Mouse (Mus musculus): ENCODE measurements around the gene Kantr. TPM values are rescaled to one million over a fixed set of nuclear protein-coding genes. Genes with fewer than 3 reads are reported as not detected.
"Not testable (repeated sequence)": the region's sequence is repeated elsewhere in the genome, so short reads cannot be mapped to it uniquely, and the experiment has no call there.

Gene Kantr
- total RNA-seq, 2 experiments from 2014 or later = 52.7 to 56.0 TPM

DNA sequence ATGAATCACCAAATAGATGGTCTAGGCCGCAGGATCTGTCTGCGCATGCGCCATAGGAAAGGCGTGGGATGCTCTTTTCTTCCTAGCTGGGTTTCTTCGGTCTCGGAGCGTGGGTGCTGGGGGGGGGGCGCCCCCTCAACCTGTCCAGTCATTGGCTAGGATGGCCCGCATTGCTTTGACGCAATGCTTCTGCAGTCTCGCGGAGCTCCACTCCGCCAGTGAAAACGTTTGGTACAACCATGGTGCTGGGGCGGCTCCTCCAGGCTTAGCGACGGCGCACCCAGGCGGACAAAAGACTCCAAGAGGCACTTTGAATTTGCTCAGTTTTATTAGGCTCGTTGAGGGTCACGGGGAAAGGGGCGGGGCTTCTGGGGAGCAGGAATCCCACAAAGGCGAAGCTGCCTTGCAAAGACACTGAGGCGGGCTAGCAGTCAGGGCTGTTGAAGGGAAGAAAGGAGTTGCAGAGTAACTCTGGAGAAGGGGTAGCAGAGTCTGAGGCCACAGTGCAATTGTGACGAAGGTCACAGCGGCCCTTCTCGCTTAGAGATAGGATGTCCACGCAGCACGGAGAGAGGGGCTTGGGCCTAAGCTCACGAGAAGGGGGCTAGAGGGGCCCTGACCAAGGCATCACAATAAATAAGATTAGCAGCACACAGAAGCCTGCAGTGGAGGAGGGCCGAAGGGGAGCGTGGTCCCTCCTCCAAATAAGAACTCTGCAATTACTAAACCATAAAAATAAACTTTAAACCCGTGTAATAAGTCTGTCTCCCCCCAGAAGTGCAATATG is 9.4 kb upstream of the Kantr start:
- Histone ChIP-seq H3K27ac (peak overlapping the region; percentile 88), H3K4me3 (peak overlapping the region; percentile 15)
- intact Hi-C loops (cut with DNase I) = no loop called here
- no peak for TF ChIP-seq CTCF (IDR thresholded peaks at IDR 0.05)
- peak; percentile 84 to 88 for DNase-seq (ENCODE audit: extremely low spot score in 1 of 2, low spot score in 2 of 2)

DNA sequence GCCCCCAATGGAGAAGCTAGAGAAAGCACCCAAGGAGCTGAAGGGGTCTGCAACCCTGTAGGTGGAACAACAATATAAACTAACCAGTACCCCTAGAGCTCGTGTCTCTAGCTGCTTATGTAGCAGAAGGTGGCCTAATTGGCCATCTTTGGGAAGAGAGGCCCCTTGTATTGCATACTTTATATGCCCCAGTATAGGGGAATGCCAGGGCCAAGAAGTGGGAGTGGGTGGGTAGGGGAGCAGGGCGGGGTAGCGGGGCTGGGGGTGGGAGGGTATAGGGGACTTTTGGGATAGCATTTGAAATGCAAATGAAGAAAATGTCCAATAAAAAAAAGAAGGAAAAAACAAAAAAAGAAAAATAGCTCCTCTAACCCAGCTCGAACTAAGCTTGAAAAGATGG is 8.8 kb upstream of the Kantr start:
- peak overlapping the region; percentile 66 for H3K27ac ChIP-seq
- intact Hi-C loops (cut with DNase I); DNase-seq (ENCODE audit: extremely low spot score in 1 of 2, low spot score in 2 of 2); H3K4me3 ChIP-seq: not testable (repeated sequence)

DNA sequence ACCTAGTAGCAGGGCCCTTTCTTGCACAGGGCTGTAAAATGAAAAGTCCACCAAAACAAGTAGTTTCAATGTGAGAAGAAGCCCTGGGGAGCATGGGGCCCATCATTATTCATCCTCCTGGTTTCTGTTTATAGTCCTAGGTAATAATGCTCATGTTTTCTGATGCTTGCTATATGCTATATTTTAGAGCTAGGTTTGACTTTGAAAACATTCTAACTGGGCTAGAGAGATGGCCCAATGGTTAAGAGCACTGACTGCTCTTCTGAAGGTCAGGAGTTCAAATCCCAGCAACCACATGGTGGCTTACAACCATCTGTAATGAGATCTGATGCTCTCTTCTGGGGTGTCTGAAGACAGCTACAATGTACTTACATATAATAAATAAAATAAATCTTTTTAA is 2.1 kb upstream of the Kantr start:
- intact Hi-C loops (cut with DNase I); DNase-seq (ENCODE audit: extremely low spot score in 1 of 2, low spot score in 2 of 2); H3K4me3 ChIP-seq; H3K27ac ChIP-seq: not testable (repeated sequence)

DNA sequence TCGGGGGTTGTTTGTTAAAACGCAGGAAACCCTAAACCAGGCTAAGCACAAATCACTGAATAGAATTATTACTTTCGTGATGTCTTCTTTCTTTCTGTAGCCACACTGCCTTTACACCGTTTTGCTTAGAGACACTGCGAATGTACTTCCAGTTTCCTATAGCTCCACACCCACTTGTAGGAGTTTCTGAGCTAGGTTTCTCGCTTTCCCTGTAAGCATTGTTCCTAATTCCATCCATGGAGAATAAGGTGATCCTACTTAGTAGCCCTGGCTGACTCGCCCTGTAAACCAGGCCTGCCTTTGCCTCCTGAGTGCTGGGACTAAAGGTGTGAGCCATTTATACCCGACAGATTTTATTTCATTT is 376 bp upstream of the Kantr start:
- H3K27ac ChIP-seq = no peak overlapping the region

DNA sequence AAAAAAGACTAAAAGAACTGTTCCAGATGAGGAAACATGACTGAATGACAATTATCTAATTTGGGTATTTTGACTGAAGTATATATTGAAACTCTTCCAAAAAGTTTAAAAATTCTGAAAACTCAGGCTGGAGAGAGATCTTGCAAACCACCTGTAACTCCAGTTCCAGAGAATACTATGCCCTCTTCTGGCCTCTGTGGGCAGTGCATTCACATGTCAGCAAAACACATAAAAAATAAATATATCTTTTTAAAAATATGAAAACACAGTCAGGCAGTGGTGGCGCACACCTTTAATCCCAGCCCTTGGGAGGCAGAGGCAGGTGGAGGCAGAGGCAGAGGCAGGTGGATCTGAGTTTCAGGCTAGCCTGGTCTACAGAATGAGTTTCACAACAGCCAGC is 3.7 kb downstream of the Kantr start:
- Histone ChIP-seq H3K27ac (no peak overlapping the region), H3K4me3 (no peak overlapping the region)
- peak; percentile 25 for TF ChIP-seq CTCF (IDR thresholded peaks at IDR 0.05)
- intact Hi-C loops (cut with DNase I) = no loop called here
- DNase-seq (ENCODE audit: extremely low spot score in 1 of 2, low spot score in 2 of 2) = no peak

More for the DNA sequence above, 376 bp upstream of the Kantr start:
- intact Hi-C loops (cut with DNase I) = no loop called here
- peak overlapping the region; percentile 60 for H3K4me3 ChIP-seq
- DNase-seq (ENCODE audit: extremely low spot score in 1 of 2, low spot score in 2 of 2) = no peak
- no peak for TF ChIP-seq CTCF (IDR thresholded peaks at IDR 0.05)

DNA sequence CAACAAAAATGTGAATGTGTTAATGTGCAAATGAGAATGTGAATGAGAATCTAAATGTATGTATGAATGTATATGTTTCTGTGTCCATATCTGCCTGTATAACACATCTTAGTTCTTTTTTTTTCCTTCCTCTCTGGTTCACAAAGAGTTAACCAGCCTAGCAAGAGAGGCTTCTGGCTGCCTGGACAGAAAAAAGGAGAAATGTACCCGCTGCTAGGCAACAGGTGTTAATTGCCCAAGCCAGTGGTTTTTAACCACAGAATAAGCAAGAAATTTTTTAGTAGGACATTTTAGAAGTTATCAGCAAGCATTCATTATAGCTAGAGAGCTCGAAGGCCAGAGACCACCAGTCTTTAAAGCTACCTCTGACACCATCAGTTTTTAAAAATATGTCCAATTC is 4.5 kb downstream of the Kantr start:
- no peak for DNase-seq (ENCODE audit: extremely low spot score in 1 of 2, low spot score in 2 of 2)
- no peak for TF ChIP-seq CTCF (IDR thresholded peaks at IDR 0.05)
- intact Hi-C loops (cut with DNase I) = no loop called here
- Histone ChIP-seq H3K4me3 (no peak overlapping the region), H3K27ac (no peak overlapping the region)

DNA sequence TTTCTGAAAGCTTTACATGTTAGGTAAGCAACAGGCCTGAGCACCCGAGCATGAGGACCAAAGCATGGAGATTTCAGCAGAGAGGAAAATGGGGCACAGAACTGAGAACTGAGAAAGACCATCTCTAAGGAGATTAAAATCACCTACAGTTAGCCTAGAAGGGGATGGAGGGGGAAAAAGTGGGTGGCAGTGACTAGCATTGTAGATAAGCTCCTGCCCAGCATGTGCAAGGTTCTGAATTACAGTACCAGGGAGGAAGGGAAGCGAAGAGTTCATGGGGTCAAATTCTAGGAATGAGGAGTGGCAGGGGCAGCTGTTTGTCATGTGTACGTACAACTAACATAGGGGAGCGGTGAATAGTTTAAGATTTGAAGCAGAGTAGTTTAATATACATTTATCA is 6.8 kb downstream of the Kantr start:
- DNase-seq (ENCODE audit: extremely low spot score in 1 of 2, low spot score in 2 of 2) = no peak
- no peak for TF ChIP-seq CTCF (IDR thresholded peaks at IDR 0.05)
- Histone ChIP-seq H3K27ac (no peak overlapping the region), H3K4me3 (no peak overlapping the region)
- intact Hi-C loops (cut with DNase I) = no loop called here

DNA sequence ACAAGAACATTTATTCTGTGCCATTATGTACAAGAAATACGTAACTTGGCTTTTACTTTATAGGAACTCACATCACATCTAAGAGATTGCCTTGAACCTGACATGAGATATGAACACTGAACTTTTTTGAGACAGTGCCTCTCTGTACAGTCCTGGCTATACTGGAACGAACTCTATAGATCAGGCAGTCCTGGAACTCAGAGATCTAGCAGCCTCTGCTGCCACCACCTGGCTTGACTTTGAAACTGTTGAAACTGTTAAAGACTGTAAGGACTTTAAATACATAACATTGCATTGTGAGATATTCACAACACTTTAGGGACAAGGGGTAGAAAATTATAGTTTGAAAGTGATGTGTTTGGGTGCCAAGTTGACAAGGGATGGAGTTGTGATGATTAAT is 19.4 kb downstream of the Kantr start:
- peak in 1 of 2 experiments; percentile 17 for DNase-seq (ENCODE audit: extremely low spot score in 1 of 2, low spot score in 2 of 2)
- peak; percentile 60 for TF ChIP-seq CTCF (IDR thresholded peaks at IDR 0.05)
- Histone ChIP-seq H3K4me3 (no peak overlapping the region), H3K27ac (no peak overlapping the region)
- intact Hi-C loops (cut with DNase I) = no loop called here

DNA sequence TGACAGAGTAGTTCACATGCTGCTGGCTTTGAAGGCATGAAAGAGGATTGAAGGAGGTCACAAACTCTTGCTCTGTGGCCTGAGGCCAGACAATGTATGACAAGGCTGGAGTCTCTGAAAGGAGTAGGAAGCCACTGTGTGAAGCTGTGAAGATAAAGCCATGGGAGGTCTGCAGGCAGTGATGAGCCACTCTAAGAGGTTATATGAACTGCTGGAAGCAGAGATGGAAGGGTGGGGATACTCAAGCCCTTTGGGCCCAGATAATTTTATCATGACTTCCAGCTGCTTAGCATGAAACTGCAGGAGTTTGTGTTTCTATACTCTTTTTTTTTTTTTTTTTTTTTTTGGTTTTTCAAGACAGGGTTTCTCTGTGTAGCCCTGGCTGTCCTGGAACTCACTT is 19.9 kb downstream of the Kantr start:
- intact Hi-C loops (cut with DNase I) = no loop called here
- Histone ChIP-seq H3K4me3 (no peak overlapping the region), H3K27ac (no peak overlapping the region)
- TF ChIP-seq CTCF (IDR thresholded peaks at IDR 0.05) = no peak
- no peak for DNase-seq (ENCODE audit: extremely low spot score in 1 of 2, low spot score in 2 of 2)

DNA sequence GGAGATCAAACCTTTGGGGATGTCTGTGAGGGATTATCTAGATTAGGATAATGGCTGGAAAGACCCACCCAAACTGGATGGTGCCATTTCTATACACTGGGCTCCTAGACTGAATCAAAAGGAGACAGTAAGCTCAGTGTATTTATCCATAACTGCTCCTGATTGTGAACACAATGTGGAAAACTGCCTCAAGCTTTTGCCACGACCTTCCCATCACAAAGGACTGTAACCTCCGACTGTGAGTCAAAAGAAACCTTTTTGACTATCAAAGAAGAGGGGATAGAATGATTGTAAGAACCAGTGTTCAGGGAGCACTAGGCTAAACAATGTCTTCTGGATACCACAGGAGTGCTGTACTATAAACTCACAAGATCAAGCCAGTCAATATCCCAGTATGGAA is 21.1 kb downstream of the Kantr start:
- no peak for DNase-seq (ENCODE audit: extremely low spot score in 1 of 2, low spot score in 2 of 2)
- intact Hi-C loops (cut with DNase I) = no loop called here
- H3K27ac ChIP-seq = no peak overlapping the region
- TF ChIP-seq CTCF (IDR thresholded peaks at IDR 0.05) = no peak
- H3K4me3 ChIP-seq = no peak overlapping the region

DNA sequence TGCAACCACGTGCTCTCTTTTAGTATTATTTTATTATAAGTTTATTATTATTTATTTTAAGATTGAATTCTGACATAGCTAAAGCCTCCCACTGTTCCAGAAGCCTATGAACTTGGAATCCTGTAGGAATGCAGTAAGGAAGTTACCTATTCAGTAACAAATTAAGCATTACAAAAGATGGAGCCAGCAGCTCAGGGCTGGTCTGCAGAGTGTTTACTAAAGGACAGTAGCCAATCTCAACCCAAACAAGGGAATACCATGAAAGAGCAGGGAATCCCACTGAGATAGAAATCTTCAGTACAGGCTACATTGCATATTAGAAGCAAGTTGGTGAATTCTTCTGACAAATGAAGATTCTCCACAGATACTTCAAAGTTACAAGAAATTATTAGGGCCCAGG is 40.3 kb downstream of the Kantr start:
- H3K4me3 ChIP-seq; DNase-seq (ENCODE audit: extremely low spot score in 1 of 2, low spot score in 2 of 2); H3K27ac ChIP-seq; intact Hi-C loops (cut with DNase I): not testable (repeated sequence)

DNA sequence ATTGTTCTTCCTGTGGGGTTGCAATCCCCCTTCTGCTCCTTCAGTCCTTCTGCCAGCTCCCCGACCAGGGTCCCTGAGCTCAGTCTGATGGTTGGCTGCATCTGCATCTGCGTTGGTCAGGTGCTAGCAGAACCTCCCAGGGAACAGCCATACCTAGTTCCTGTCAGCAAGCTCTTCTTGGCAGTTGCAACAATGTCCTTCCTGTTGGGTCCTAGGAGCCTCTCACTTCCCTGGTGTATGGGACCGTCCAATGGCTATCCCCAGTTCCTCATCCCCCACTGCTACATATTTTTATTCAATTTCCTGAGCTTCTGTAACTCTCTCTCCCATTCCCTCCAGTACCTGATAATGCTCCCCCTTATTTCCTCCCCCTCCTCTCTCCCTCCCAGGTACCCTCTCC is 42.5 kb downstream of the Kantr start:
- intact Hi-C loops (cut with DNase I) = no loop called here
- H3K4me3 ChIP-seq = no peak overlapping the region
- TF ChIP-seq CTCF (IDR thresholded peaks at IDR 0.05) = no peak
- no peak for DNase-seq (ENCODE audit: extremely low spot score in 1 of 2, low spot score in 2 of 2)
- no peak overlapping the region for H3K27ac ChIP-seq

DNA sequence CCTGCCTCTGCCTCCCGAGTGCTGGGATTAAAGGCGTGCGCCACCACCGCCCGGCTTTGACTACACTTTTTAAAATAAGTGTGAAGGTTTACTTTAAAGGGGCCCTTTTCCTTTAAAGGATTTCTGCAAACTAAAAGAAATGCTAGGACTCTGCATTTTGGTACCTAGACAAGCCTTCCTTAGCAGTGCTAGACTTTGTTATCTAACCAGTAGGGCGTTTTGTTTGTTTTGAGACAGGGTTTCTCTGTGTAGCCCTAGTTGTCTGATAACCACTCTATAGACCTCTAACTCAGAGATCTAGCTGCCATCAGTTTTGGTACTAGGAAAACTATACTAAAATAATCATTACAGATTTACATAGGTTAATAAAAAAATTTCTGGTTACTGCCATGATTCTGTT is 47.9 kb downstream of the Kantr start:
- Histone ChIP-seq H3K27ac (no peak overlapping the region), H3K4me3 (no peak overlapping the region)
- DNase-seq (ENCODE audit: extremely low spot score in 1 of 2, low spot score in 2 of 2) = no peak
- TF ChIP-seq CTCF (IDR thresholded peaks at IDR 0.05) = no peak
- intact Hi-C loops (cut with DNase I) = no loop called here

Measured in left cerebral cortex, adult 2 months (tissue).